Mouse (Mus musculus): ENCODE results near the gene Ctrc. TPM values are rescaled to one million over a fixed set of nuclear protein-coding genes. Genes with fewer than 3 reads are reported as not detected.

Gene Ctrc
- polyA plus RNA-seq (2014; fragmentation: Nextera tagmentation; extraction: Ambion mirVana): not detected in 2 replicates

DNA sequence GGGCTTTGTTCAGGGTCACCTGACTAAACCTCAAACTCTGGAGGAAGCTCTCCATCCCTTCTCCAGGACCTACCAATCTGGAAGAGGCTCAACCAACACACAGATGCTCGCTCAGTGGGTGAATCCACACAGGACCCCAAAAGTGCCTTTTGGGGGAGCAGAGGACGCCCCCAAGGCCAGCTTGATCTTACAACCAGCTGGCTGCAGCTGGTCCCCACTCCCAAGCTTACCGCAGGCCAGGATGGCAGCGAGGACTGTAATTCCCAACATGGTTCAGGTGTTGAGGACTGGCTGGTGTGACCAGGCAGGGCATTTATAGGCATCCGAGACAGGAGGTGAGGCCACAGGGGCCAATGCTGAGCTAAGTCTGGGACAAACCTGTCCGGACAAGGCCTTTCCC is at the start of gene Ctrc:
Gene Ctrc (minus strand): TSS at position 361 of the 400 bp plus-strand sequence.
- Histone ChIP-seq H3K27me3 (ENCODE audit: control insufficient read depth, insufficient read depth, low read length) (no peaks in the 10 kb centered on the region), H3K4me1 (ENCODE audit: control insufficient read depth, insufficient read depth, low read length) (no peaks in the 10 kb centered on the region), H3K9ac (replicated peaks; ENCODE audit: low read depth, low read length) (no peak within 1 kb of the TSS), H3K9me3 (ENCODE audit: control insufficient read depth, low read length) (no peaks in the 10 kb centered on the region), H3K4me2 (ENCODE audit: low read depth, low read length) (no peak within 1 kb of the TSS), H3K4me3 (ENCODE audit: low read depth, low read length) (no peak within 1 kb of the TSS), H3K36me3 (ENCODE audit: control insufficient read depth, insufficient read depth, low read length) (no peaks in the 10 kb centered on the region), H3K27ac (ENCODE audit: low read depth, low read length) (no peak within 1 kb of the TSS)
- WGBS: 88% methylated on average over 6 of the region's 6 CpGs
- ATAC-seq (ENCODE audit: low read depth): no peak

DNA sequence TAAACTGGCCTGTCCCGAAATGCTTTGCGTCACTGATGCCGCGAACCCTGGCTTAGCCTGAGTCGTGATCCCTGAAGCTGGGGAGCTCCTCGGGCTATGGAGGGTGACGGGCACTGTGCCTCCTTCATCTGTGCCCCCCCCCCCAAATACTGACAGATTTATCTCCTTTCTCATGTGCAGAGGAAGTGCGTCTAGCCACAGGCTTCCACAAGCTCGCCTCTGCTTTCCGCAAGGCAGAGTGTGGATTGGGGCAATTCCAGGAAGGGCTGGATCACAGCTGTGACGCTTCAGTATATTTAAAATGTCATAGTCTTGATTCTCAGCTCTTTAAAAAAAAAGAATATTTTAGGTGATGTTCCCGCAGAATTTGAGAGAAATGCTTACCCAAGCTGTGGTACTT is 49.6 kb upstream of the Ctrc start:
- H3K9me3 ChIP-seq (ENCODE audit: control insufficient read depth, low read length): no peaks in the 10 kb centered on the region
- WGBS: 54% methylated on average over 12 of the region's 12 CpGs
- H3K4me3 ChIP-seq (ENCODE audit: low read depth, low read length): no peak overlapping the region
- no peaks in the 10 kb centered on the region for H3K4me1 ChIP-seq (ENCODE audit: control insufficient read depth, insufficient read depth, low read length)
- no peaks in the 10 kb centered on the region for H3K27me3 ChIP-seq (ENCODE audit: control insufficient read depth, insufficient read depth, low read length)
- H3K9ac ChIP-seq (replicated peaks; ENCODE audit: low read depth, low read length): no peak overlapping the region
- H3K27ac ChIP-seq (ENCODE audit: low read depth, low read length): no peak overlapping the region
- H3K4me2 ChIP-seq (ENCODE audit: low read depth, low read length): no peak overlapping the region
- no peaks in the 10 kb centered on the region for H3K36me3 ChIP-seq (ENCODE audit: control insufficient read depth, insufficient read depth, low read length)
- ATAC-seq (ENCODE audit: low read depth): no peak

DNA sequence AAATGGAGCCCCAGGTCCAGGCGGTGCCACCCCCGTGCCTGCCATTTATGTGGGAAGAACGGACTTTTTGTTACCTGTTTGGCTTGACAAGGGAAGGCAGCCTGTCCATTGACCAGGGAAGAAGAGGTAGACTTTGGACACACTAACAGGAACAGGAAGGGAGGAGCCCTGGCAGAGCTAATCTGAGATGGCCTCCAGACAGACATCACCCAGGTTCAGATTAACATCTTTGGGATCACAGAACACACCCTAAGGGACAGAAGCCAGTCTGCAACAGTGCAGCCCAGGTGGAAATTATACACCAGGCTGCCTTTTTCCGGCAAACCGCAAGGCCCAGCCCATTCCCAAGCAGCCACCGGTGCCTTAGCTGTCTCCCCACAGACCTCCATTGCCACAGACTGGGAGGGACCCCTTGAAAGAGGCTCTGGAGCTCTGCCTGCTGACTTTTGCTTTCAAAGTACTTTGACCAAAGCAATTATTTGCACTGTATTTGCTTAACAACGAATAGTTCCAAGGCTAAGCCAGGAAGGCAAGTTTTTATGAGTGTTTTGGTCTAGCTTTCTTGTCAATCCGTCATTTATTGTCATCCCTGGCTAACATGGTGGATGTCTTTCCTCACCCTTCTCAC is 47.1 kb upstream of the Ctrc start:
- Histone ChIP-seq H3K4me1 (ENCODE audit: control insufficient read depth, insufficient read depth, low read length) (no peaks in the 10 kb centered on the region), H3K27ac (ENCODE audit: low read depth, low read length) (no peak overlapping the region), H3K4me2 (ENCODE audit: low read depth, low read length) (no peak overlapping the region), H3K4me3 (ENCODE audit: low read depth, low read length) (no peak overlapping the region), H3K9ac (replicated peaks; ENCODE audit: low read depth, low read length) (no peak overlapping the region), H3K27me3 (ENCODE audit: control insufficient read depth, insufficient read depth, low read length) (no peaks in the 10 kb centered on the region), H3K9me3 (ENCODE audit: control insufficient read depth, low read length) (no peaks in the 10 kb centered on the region), H3K36me3 (ENCODE audit: control insufficient read depth, insufficient read depth, low read length) (no peaks in the 10 kb centered on the region)
- WGBS: 87% methylated on average over 8 of the region's 8 CpGs
- no peak for ATAC-seq (ENCODE audit: low read depth)

DNA sequence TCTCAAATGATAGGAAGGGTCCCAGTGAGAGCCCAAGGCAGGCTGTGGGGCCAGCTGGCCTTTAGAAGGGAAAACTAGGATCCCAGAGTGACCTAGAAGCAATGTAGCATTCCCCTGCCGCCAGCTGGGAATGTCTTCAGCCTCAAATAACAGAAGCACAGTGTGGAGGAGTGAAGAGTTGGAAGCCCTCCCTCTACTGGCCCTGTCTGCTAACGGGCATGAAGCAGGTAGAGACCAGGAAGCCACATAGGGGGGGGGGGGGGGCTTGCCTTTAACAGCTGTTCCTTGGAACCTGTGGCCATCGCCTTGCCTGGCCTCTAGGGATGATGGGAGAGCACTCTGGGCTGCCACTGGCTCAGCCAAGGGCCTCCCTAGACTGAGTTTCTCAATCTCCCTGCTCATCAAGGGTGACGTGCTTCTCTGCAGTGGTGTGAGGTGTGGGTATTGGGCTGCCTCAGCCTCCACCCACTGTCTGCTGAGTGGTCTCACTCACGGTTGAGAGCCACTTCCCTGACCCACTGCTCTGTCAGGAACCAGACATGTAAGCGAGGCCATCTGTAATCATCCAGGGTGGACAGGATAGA is 40.3 kb upstream of the Ctrc start:
- H3K9me3 ChIP-seq (ENCODE audit: control insufficient read depth, low read length): no peaks in the 10 kb centered on the region
- H3K27me3 ChIP-seq (ENCODE audit: control insufficient read depth, insufficient read depth, low read length): no peaks in the 10 kb centered on the region
- no peak overlapping the region for H3K4me2 ChIP-seq (ENCODE audit: low read depth, low read length)
- 56% methylated on average over 6 of the region's 6 CpGs for WGBS
- no peak overlapping the region for H3K27ac ChIP-seq (ENCODE audit: low read depth, low read length)
- no peak overlapping the region for H3K9ac ChIP-seq (replicated peaks; ENCODE audit: low read depth, low read length)
- no peaks in the 10 kb centered on the region for H3K36me3 ChIP-seq (ENCODE audit: control insufficient read depth, insufficient read depth, low read length)
- no peaks in the 10 kb centered on the region for H3K4me1 ChIP-seq (ENCODE audit: control insufficient read depth, insufficient read depth, low read length)
- no peak for ATAC-seq (ENCODE audit: low read depth)
- H3K4me3 ChIP-seq (ENCODE audit: low read depth, low read length): no peak overlapping the region

DNA sequence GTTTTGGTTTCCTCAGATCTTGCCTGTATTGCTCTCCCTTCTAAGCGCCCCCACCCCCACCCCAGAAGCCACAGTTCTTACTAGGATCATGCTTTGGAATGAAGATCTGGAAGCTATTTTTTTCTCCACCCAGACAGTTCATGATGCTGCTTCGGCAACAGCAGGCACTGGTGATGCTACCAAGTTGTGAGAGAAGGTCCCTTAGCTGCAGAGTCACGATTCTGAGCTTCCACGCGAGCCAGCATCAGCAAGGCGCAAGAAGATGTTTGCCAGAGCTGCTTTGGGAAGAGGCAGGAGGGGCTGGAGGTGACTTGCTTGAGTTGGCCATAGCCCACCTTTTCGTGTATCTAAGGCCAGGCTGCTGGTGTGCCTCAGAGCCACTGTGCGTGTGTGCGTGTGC is 39.3 kb upstream of the Ctrc start:
- Histone ChIP-seq H3K9ac (replicated peaks; ENCODE audit: low read depth, low read length) (no peak overlapping the region), H3K4me3 (ENCODE audit: low read depth, low read length) (no peak overlapping the region), H3K36me3 (ENCODE audit: control insufficient read depth, insufficient read depth, low read length) (no peaks in the 10 kb centered on the region), H3K27ac (ENCODE audit: low read depth, low read length) (no peak overlapping the region), H3K9me3 (ENCODE audit: control insufficient read depth, low read length) (no peaks in the 10 kb centered on the region), H3K4me2 (ENCODE audit: low read depth, low read length) (no peak overlapping the region), H3K27me3 (ENCODE audit: control insufficient read depth, insufficient read depth, low read length) (no peaks in the 10 kb centered on the region), H3K4me1 (ENCODE audit: control insufficient read depth, insufficient read depth, low read length) (no peaks in the 10 kb centered on the region)
- 85% methylated on average over 9 of the region's 9 CpGs for WGBS
- no peak for ATAC-seq (ENCODE audit: low read depth)

DNA sequence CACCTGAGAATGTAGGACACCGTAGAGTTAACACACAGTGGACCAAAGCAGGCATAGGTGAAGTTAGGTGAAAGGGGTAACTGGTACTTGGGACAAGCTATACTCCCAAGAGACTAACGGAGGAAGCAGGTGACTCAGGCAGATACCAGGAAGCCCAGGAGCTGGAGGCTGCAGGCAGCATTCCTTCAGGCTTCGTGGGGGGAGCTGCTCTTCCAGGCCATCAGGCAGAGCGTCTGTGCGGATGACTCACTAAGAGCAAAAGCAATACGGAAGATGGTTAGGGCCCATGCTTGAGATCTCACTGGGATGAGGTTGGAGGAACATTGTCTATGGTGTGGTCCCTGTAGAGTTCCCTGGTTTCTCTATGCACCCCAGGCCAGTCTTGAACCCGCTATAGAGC is 36.7 kb upstream of the Ctrc start:
- Histone ChIP-seq H3K4me3 (ENCODE audit: low read depth, low read length) (no peak overlapping the region), H3K9me3 (ENCODE audit: control insufficient read depth, low read length) (no peaks in the 10 kb centered on the region), H3K9ac (replicated peaks; ENCODE audit: low read depth, low read length) (no peak overlapping the region), H3K27ac (ENCODE audit: low read depth, low read length) (no peak overlapping the region), H3K36me3 (ENCODE audit: control insufficient read depth, insufficient read depth, low read length) (no peaks in the 10 kb centered on the region), H3K27me3 (ENCODE audit: control insufficient read depth, insufficient read depth, low read length) (no peaks in the 10 kb centered on the region), H3K4me1 (ENCODE audit: control insufficient read depth, insufficient read depth, low read length) (no peaks in the 10 kb centered on the region), H3K4me2 (ENCODE audit: low read depth, low read length) (no peak overlapping the region)
- ATAC-seq (ENCODE audit: low read depth): no peak
- 86% methylated on average over 7 of the region's 7 CpGs for WGBS

DNA sequence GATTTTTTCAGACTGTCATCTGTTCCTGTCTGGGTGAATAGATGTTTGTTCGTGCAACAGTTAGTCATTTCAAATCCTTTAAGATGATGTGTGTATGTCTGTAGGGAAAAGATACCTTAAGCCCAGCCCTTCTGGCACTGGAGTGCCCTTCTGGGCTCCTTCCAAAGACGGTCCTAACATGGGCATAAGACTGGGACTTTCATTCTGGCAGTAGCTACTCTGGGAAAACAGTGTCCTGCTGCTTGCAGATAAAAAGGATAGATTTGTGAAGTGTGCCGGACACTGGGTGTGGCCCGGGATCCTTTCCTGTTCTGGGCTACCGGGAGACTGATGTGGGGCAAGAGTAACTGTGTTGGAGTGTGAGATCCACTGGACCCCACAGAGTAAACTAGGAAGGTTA is 35.8 kb upstream of the Ctrc start:
- no peak overlapping the region for H3K27ac ChIP-seq (ENCODE audit: low read depth, low read length)
- 83% methylated on average over 5 of the region's 5 CpGs for WGBS
- no peaks in the 10 kb centered on the region for H3K4me1 ChIP-seq (ENCODE audit: control insufficient read depth, insufficient read depth, low read length)
- H3K36me3 ChIP-seq (ENCODE audit: control insufficient read depth, insufficient read depth, low read length): no peaks in the 10 kb centered on the region
- H3K9me3 ChIP-seq (ENCODE audit: control insufficient read depth, low read length): no peaks in the 10 kb centered on the region
- no peak for ATAC-seq (ENCODE audit: low read depth)
- no peaks in the 10 kb centered on the region for H3K27me3 ChIP-seq (ENCODE audit: control insufficient read depth, insufficient read depth, low read length)
- H3K4me2 ChIP-seq (ENCODE audit: low read depth, low read length): no peak overlapping the region
- no peak overlapping the region for H3K9ac ChIP-seq (replicated peaks; ENCODE audit: low read depth, low read length)
- H3K4me3 ChIP-seq (ENCODE audit: low read depth, low read length): no peak overlapping the region

DNA sequence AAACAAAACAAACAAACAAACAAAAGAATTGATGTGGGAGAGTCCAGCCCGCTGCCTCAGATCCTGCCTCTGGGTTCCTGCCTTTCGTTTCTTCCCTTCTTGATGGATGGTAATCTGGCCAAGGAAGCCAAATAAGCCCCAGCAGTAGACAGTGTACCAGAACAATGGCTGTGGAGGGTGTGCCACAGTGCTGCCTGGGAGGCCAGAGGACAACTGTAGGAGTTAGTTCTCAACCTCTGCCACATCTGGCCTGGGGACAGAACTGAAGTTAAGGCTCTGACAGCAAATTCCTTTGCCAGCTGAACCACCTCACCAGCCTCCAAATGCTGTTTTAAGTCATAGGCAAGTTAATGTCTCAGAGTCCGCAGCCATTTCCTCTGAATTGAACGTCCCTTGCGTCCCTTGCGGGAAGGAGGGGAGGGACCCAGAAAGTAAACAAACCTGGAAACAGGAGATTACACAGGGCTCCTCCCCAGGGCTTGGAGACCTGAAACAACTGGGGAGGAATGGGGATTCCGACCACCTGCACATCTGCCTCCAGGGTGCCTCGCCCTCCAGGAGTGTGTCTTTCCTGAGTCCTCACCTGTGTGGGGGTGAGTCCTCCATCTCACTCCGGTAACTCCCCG is 35.2 kb upstream of the Ctrc start:
- H3K9ac ChIP-seq (replicated peaks; ENCODE audit: low read depth, low read length): no peak overlapping the region
- no peaks in the 10 kb centered on the region for H3K27me3 ChIP-seq (ENCODE audit: control insufficient read depth, insufficient read depth, low read length)
- no peak overlapping the region for H3K4me3 ChIP-seq (ENCODE audit: low read depth, low read length)
- no peak for ATAC-seq (ENCODE audit: low read depth)
- 70% methylated on average over 10 of the region's 10 CpGs for WGBS
- no peaks in the 10 kb centered on the region for H3K4me1 ChIP-seq (ENCODE audit: control insufficient read depth, insufficient read depth, low read length)
- H3K27ac ChIP-seq (ENCODE audit: low read depth, low read length): no peak overlapping the region
- no peaks in the 10 kb centered on the region for H3K36me3 ChIP-seq (ENCODE audit: control insufficient read depth, insufficient read depth, low read length)
- no peaks in the 10 kb centered on the region for H3K9me3 ChIP-seq (ENCODE audit: control insufficient read depth, low read length)
- H3K4me2 ChIP-seq (ENCODE audit: low read depth, low read length): no peak overlapping the region

DNA sequence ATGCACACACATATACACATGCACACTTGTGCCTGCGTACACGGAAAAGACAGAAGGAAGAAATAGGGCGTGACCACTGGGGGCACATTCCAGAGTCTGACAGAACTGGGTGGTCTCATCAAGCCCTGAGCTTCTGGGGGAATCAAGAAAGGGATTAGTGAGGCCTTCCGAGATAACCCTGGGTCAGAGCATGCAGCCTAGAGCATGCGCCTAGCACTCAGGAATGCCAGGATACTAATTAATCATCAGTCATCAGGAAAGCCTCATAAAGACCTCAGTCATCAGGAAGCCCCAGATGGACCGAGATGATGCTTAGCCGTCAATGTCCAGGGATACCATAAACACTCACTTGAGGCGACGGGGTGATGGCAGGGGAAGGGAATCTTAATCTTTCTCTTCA is 33.7 kb upstream of the Ctrc start:
- no peak overlapping the region for H3K4me2 ChIP-seq (ENCODE audit: low read depth, low read length)
- no peaks in the 10 kb centered on the region for H3K9me3 ChIP-seq (ENCODE audit: control insufficient read depth, low read length)
- no peaks in the 10 kb centered on the region for H3K36me3 ChIP-seq (ENCODE audit: control insufficient read depth, insufficient read depth, low read length)
- no peak overlapping the region for H3K27ac ChIP-seq (ENCODE audit: low read depth, low read length)
- no peak for ATAC-seq (ENCODE audit: low read depth)
- H3K9ac ChIP-seq (replicated peaks; ENCODE audit: low read depth, low read length): no peak overlapping the region
- H3K4me3 ChIP-seq (ENCODE audit: low read depth, low read length): no peak overlapping the region
- no peaks in the 10 kb centered on the region for H3K27me3 ChIP-seq (ENCODE audit: control insufficient read depth, insufficient read depth, low read length)
- WGBS: 74% methylated on average over 9 of the region's 9 CpGs
- peaks cover 5% of the 10 kb centered on the region; the same call in 1 of the 2 replicates for H3K4me1 ChIP-seq (ENCODE audit: control insufficient read depth, insufficient read depth, low read length)
